Mouse (Mus musculus): ENCODE measurements at regions not wholly inside any gene's neighbourhood (a gene's known extent, or its start where the extent isn't known, plus 50 kb on each side); places are given as distances from the start of the nearest gene placed in this dataset.

- DNase-seq (ENCODE audit: low spot score in 2 of 2) = no peak
- intact Hi-C loops (cut with DNase I) = no loop called here
These were observed 59.4 kb upstream of the Nova1 start for GRCm38 (mm10) chr12:46878164-46878563.

GRCm38 (mm10) chr12:46870130-46870529, 51.4 kb upstream of the Nova1 start:
- intact Hi-C loops (cut with DNase I) = no loop called here
- peak; percentile 9 to 28 for DNase-seq (ENCODE audit: low spot score in 2 of 2)

All from left cerebral cortex, postnatal 25 days (tissue).